Mouse (Mus musculus): ENCODE data around the gene Tenm4.

Tenm4 gene

GRCm38 (mm10) chr7:96878511-96879276 is 707.6 kb downstream of the Tenm4 start:
- no peak for DNase-seq (ENCODE audit: extremely low spot score, low read depth, low spot score)

- no peak for DNase-seq (ENCODE audit: extremely low spot score, low read depth, low spot score)
These were observed 708.5 kb downstream of the Tenm4 start for GRCm38 (mm10) chr7:96879593-96879992.

GRCm38 (mm10) chr7:96880221-96880944 is 709.3 kb downstream of the Tenm4 start:
- DNase-seq (ENCODE audit: extremely low spot score, low read depth, low spot score) = no peak

GRCm38 (mm10) chr7:96883297-96883696 is 712.3 kb downstream of the Tenm4 start:
- DNase-seq (ENCODE audit: extremely low spot score, low read depth, low spot score) = no peak

GRCm38 (mm10) chr7:96887088-96887654 is 716.1 kb downstream of the Tenm4 start:
- no peak for DNase-seq (ENCODE audit: extremely low spot score, low read depth, low spot score)

GRCm38 (mm10) chr7:96889061-96890034 is 718.3 kb downstream of the Tenm4 start:
- DNase-seq (ENCODE audit: extremely low spot score, low read depth, low spot score) = no peak

- DNase-seq (ENCODE audit: extremely low spot score, low read depth, low spot score) = no peak
These were observed 719.1 kb downstream of the Tenm4 start for GRCm38 (mm10) chr7:96890035-96890621.

- DNase-seq (ENCODE audit: extremely low spot score, low read depth, low spot score) = no peak
These were observed 719.9 kb downstream of the Tenm4 start for GRCm38 (mm10) chr7:96890987-96891386.

GRCm38 (mm10) chr7:96899036-96899569 is 728.1 kb downstream of the Tenm4 start:
- DNase-seq (ENCODE audit: extremely low spot score, low read depth, low spot score) = no peak

GRCm38 (mm10) chr7:96902183-96902582 is 731.1 kb downstream of the Tenm4 start:
- DNase-seq (ENCODE audit: extremely low spot score, low read depth, low spot score) = no peak

GRCm38 (mm10) chr7:96903088-96903985 is 732.3 kb downstream of the Tenm4 start:
- no peak for DNase-seq (ENCODE audit: extremely low spot score, low read depth, low spot score)

GRCm38 (mm10) chr7:96904442-96904841 is 733.4 kb downstream of the Tenm4 start:
- no peak for DNase-seq (ENCODE audit: extremely low spot score, low read depth, low spot score)

- DNase-seq (ENCODE audit: extremely low spot score, low read depth, low spot score) = no peak
These were observed 733.9 kb downstream of the Tenm4 start for GRCm38 (mm10) chr7:96904936-96905335.

- no peak for DNase-seq (ENCODE audit: extremely low spot score, low read depth, low spot score)
These were observed 734.4 kb downstream of the Tenm4 start for GRCm38 (mm10) chr7:96905422-96905821.

- DNase-seq (ENCODE audit: extremely low spot score, low read depth, low spot score) = no peak
These were observed 735.2 kb downstream of the Tenm4 start for GRCm38 (mm10) chr7:96906216-96906615.

GRCm38 (mm10) chr7:96907971-96908680 is 737.1 kb downstream of the Tenm4 start:
- no peak for DNase-seq (ENCODE audit: extremely low spot score, low read depth, low spot score)

- DNase-seq (ENCODE audit: extremely low spot score, low read depth, low spot score) = no peak
These were observed 738.8 kb downstream of the Tenm4 start for GRCm38 (mm10) chr7:96909856-96910255.

GRCm38 (mm10) chr7:96910310-96910960 is 739.4 kb downstream of the Tenm4 start:
- no peak for DNase-seq (ENCODE audit: extremely low spot score, low read depth, low spot score)

All from hindlimb bud, embryonic 11.5 days (tissue).